Mouse (Mus musculus): Measurements from ENCODE around the gene Rhno1.

Gene Rhno1

DNA sequence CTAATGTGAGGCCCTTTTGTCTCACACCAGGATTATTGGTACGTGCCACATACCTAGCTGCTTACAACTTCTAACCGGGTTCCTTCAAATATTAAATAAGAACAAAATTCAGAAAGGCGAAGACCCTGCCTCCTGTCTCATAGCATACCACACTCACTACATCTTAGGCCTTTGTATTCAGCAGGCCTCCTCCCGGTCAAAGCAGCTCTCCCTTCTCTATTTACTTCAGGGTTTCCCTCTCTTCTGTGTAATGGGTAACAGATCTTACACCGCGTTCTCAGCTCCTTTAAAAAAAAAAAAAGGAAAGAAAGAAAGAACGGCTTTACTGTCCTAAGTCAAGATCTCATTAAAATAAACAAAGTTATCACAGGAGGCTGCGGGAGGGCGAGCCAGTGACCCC, 810 bp downstream of the Rhno1 start:
- no peak for DNase-seq

DNA sequence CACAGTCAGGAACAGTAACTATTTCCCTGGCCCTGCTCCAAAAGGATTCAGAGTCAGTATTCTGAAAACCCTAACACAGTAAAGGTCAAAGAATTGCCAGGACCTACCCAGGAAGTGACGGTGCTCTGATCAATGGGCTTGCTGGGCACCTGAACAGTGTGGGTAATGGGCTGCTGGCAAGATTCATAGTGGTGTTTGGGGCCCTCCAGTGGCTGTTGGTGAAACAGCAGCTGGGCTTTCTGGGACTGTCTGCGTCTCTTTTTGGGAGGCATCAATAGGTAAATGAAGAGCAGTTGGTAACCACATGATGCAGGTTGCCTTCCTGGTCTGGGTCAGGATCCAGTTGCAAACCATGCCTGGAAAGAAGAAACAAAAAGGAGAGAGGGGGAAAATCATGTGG, 3.7 kb downstream of the Rhno1 start:
- DNase-seq = peak; percentile 77

GRCm38 (mm10) chr6:128355726-128356416, 6.8 kb downstream of the Rhno1 start, which contains the start of gene Tulp3:
Gene Tulp3, minus strand, starts transcription at chr6:128355851.
- peak; percentile 98 for DNase-seq

DNA sequence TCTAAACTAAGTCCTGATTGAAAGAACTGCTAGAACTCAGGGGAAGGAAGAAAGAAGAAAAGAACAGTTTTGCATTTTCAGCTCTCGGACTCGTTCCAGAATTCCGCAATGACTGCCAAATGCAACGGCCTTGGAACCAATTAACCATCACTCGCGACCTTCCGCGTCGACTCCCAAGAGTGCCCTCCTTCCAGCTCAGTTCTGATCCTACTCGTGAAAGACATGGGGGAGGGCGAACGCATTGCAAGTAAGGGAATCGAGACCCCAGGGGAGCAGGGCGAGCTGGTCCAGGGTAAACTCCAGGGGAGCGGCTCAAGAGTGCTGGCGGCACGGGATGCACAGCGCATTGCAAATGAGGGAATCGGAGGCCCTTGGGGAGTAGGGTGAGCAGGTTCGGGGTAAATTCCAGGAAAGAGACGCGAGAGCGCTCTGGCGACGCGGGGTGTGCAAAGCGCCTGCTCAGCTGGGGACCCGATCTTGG, 7.5 kb downstream of the Rhno1 start:
- DNase-seq = no peak

DNA sequence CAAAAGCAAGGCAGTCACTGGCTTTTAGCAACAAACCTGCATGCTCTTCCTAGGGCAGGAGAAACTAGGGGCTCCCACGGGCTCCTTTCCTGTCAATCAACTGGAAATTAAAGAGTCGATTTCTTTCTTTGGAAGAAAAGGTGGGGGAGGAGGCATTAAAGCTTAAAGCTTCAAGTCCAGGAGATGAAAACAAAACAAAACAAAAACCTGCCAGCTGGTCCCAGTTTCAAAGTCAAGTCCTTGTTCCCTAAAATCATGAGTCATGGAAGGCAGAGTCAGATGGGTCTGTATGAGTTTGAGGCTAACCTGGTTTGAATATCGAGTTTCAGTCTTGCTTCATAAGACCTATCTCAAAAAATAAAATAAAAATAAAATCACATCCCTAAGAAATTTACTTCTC, 8.6 kb downstream of the Rhno1 start:
- no peak for DNase-seq

DNA sequence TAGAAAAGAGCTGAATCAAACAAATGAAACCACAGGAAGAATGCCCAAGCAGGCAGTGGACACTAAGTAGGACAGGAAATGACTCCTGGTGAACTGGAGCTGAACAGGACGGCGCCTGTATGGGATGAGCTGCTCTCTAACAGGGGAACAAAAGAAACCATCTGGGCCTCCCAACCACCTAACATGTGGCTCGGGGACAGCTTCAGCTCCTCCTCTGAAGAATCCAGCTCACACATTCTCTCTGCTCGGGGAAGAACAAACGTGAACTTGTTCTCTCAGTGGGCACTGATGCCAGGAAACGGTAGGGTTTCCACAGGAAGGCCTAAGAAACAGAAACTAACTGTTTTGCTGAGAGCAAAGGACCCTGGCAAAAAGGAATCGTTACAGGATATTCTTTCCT, 13.0 kb downstream of the Rhno1 start:
- DNase-seq = peak; percentile 94

- no peak for DNase-seq
Measured at GRCm38 (mm10) chr6:128346782-128347181, 15.9 kb downstream of the Rhno1 start.

- DNase-seq = no peak
Measured at GRCm38 (mm10) chr6:128345623-128346022, 17.1 kb downstream of the Rhno1 start.

- no peak for DNase-seq
Measured at GRCm38 (mm10) chr6:128341956-128342723, 20.6 kb downstream of the Rhno1 start.

DNA sequence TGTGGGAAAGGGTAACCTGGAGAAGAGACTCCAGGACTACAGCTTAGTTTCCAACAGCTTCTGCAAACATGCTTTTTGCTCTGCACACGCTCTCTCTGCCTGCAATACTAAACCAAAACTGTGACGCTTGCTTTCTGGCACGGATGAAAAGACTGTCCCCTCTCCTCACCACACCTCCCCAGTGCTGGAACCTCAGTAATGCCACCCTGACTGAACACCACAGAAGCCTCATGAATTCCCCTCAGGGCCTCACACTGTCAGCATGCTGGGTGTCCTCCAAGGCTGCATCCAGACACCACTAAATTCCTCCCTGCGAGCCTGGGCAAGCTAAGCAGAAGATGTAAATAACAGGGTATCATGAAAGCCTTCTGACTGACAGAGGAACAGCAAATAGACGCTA, 23.8 kb downstream of the Rhno1 start:
- DNase-seq = peak; percentile 31

DNA sequence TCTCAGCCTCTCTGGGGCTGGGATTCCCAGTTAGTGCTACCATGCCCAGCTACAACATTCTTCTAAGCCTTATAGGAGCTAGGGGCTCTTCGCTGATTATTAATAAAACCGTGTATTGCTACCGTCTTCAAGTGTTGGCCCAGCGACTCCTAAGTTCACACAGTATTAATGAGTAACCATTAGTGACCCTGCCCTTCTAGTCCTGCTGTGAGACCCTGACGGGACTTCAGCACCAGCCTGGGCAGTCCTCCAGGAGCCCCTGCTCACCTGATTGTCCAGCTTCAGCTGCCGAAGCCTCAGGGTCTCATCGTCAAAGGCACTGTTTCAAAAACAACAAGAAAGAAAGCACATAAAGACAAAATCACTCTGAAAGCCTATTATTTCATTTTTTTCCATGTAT, 25.2 kb downstream of the Rhno1 start:
- DNase-seq = no peak

DNA sequence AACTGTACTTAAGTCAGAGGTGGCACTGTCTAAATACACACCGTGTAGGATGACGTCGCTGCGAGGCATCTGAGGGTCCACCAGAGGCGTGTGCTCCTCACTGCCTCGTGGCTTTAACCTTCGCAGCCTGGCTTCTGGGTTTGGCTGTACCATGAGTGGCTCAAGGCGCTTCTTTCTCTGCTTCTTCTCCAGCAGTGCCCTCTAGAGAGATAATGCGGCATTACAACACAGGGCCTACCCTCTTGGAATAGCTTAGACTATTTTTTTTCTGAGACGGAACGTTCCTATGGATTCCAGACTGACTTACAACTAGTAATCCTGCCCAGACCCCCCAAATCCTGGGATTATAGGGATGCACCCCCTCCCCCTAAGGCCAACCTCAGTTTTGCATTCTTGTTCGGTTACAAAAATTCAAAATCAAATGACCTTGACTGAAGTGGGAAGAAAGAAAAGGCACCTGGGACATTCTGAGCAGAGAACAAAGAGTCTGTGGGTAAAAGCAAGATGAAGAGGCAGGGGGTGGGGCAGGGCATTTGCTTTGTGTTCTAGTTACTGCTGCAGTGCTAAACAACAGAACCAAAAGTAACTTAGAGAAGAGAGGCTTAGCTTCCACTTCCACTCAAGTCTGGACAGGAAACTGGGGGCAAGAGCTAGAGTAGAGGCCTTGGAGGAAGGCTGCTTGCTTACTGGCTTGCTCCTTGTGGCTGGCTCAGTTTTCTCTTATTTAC, 28.1 kb downstream of the Rhno1 start:
- peak; percentile 88 for DNase-seq

DNA sequence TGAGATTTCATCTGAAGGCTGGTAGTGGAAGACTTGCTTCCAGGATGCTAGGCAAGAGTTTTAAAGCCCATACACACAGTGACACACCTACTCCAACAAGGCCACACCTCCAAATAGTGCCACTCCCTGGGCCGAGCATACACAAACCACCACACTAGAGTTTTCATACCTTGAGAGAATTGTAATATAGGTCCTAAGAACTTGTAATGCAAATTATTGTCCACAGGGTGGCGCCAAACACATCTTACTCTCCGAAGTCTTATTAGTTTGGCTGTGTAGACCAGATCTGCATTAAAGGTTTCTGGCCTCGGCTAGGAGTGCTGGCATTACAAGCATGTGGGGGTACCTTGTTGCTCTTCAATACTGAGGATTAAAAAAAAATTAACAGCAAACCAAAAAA, 44.4 kb downstream of the Rhno1 start:
- peak; percentile 87 for DNase-seq

GRCm38 (mm10) chr6:128315597-128315996, 47.1 kb downstream of the Rhno1 start:
- DNase-seq = no peak

DNA sequence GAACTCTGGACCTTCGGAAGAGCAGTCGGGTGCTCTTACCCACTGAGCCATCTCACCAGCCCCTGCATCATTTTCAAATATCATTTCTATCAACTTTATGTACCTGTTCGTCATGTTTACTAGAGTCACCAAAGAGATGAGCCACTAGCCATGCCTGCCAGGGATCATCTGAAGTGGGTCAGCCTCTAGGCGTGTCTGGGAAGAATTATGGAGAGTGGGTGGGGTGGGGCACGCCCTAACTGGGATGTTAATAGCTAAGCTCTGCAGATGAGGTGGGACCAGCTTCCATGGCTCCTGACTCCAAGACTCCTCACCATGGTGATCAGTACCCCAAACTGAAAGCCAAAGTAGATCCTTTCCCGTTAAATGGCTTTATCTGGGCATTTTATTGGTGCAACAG, 47.9 kb downstream of the Rhno1 start:
- no peak for DNase-seq

- DNase-seq = peak; percentile 72
Measured at GRCm38 (mm10) chr6:128308311-128308710, 54.4 kb downstream of the Rhno1 start.
